Mouse (Mus musculus): ENCODE results near the gene Nkain4. TPM values are rescaled to one million over a fixed set of nuclear protein-coding genes. Genes with fewer than 3 reads are reported as not detected.

Gene Nkain4
- polyA plus RNA-seq, 2 experiments from 2014 or later = not detected

DNA sequence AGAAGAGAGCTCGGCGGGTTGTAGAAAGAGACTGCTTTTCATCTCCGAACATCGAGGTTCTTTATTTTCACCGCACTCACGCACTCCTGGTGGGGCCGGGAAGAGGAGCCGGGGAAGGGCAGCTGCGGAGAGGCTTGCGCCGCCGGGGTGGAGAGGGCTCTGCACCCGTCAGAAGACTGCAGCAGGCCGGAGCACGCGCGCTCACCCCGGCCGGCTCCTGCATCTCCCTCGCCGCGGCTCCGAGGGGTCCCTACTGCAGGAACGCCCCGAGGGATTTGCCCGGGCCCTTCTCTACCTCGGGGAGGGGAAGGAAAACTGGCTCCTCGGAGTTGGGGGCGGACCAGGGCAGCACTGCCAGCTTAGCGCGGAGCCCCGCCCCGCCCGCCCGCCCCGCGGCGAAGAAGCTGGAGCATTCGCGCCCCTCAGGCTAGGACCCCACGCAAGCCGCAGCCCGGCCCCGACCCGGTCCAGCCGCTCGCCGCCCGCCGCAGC lies 60.9 kb downstream of the Nkain4 start:
- no peak for ATAC-seq

DNA sequence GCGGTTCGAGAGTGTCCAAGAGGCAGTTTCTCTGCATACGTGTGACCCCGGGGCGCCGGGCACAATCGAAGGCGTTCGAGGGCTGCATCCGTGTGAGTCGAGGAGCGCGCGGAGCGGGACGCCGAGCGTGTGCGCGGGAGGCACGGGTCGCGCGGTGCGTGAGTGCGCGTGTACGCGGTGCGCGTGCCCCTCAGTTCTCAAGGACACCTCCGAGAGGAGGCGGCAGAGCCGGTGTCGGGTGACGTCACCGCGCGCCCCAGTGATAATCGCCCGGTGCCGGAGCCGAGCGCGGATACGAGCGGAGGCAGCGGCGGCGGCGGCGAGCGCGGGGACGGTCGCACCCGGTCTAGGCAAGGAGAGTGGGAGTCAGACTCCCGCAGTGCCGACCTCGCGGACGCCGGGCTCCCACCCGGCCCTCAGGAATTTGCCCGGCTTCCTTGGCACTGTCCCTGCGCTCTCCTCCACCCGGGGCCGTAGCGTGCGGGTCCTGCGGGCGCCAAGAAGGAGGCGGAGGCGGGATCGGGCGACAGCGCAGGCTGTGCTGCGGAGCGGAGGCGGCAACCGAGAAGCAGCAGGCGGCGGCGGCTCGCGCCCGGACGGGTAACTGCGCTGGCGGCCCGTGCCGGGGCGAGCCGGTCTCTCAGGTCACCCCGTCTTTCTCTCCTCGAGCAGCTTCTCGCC lies 61.5 kb downstream of the Nkain4 start:
- no peak for ATAC-seq

DNA sequence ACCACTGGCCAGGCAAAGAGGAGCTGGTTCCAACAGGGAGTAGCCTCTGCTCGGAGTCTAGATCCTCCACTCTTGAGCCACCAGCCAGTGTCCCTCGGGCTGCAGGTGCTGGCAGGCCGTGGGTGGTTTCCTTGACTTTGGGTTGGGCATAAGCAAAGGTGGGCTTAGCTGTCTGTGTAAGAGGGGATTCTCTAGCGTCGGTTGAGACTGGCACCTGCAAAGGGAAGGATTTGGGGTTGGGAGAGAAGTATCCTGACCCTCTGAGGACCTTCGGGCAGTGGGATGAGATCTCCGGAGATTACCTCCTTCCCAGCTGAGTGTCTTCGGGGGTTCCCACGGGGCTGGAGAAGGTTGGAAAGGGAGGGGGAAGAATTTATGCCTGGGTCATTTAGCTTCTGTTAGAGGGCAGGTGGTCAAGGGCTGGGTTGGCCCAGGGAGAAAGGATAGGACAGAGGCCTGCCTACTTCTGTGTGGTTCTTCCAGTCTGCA lies 62.6 kb downstream of the Nkain4 start:
- ATAC-seq = no peak

DNA sequence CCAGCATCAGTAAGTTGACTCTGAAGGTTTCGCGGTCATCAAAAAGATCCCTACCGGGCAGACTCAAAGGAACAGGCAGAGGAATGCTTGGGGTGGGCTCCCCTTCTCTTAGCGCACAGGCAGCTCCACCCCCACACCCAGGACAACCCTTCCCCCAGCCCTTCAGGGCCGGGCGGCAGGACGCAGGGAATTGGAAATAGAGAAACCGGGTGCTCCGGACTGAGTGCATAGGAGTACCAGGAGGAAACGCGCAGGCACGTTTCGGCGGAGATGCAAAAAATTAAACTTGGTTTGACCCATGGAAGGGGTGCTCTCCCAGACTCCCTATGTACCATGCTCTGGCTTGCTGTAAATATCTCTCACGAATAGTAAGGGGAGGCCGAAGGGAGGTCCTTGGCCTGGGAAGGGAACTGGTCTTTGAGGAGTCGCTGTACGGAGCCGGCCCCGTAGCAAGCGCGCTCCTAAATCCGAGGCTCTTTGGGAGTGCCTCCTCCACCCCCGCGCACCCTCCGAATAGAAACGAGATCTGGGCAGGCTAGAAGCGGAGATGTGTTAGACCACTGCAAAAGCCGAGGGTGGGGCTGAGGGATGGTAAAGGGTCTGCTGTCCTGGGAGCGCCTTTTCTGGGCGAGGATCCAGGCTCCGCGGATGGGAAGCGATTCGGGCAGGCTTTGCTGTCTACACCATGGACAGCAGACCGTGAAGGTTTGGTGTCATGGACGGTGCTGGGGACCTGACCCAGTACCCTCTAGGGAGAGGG lies 63.2 kb downstream of the Nkain4 start:
- no peak for ATAC-seq

DNA sequence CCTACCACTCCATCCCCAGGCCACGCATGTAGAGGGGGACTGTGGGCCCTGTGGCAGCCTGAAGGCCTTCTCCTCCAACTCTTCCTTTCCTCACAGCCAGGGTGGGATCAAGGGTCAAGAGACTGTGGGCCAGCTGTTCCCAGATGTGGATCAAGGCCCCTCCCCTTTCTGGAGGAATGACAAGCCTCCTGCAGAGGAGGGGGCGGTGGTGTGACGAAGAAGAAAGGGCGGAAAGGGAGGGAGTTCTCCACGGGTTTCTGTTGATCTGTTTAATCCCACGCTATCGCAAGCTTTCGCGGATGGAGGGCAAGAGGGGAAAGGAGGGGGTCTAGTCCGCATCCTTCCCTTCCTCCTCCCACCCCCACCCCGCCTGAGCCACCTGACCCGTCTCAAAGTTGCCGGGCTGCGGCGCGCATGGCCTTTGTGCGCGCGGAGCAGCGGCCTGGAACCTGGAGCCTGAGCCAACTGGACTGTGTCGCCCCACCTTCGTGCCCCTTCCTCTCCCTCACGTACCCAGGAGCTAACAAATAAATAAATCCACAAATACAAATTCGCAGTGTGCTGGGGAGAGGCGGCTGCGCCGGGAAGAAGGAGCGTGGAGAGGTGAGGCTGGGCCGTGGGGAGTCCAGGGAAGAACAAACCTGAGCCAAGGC lies 64.0 kb downstream of the Nkain4 start:
- no peak for ATAC-seq

DNA sequence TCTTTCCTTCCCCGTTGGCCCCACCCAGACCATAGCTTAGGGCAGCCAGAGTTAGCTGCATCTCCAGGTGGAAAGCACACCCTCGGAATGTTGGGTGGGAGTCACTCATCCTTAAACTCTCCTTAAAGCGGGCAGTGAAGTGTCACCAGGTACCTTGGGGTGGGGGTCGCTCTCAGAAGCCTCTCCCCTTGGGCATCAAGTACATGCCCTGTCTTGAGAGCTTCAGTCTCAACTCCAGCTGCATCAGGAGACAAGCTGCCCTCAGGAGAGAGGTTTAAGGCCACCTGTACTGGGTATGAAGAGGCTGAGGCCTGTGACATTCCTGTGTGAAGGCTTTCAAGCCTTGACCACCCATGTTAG lies 64.6 kb downstream of the Nkain4 start:
- no peak for ATAC-seq

DNA sequence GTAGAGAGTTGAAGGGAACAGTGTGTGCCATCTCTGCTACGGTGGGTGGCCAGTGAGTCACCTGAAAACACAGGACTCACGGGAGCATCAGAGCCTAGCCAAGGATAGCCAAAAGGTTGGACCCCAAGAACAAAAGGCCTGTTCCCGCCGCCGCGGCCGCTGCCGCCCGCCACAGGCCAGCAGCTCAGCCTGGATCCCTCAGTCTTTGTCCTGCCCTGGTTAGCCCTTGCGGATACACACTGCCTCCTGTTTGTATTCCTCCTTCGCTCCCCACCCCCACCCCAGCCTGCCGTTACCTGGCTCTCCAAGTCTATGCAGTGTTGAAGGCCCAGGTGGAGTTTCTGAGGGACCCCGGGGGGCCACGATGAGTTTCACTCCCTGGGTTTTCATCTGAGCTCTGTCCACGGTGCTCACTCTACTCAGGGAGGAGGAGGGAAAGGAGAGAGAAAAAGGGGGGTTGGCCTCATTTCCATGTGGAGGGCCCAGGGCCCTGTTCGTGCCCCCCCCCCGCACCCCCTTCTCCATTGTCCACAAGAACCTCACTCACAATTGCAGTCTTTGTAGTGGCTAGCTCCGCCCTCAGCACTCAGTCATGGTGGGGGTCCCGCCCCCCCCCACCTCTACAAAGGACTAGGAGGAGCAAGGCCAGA lies 65.1 kb downstream of the Nkain4 start:
- ATAC-seq = no peak

DNA sequence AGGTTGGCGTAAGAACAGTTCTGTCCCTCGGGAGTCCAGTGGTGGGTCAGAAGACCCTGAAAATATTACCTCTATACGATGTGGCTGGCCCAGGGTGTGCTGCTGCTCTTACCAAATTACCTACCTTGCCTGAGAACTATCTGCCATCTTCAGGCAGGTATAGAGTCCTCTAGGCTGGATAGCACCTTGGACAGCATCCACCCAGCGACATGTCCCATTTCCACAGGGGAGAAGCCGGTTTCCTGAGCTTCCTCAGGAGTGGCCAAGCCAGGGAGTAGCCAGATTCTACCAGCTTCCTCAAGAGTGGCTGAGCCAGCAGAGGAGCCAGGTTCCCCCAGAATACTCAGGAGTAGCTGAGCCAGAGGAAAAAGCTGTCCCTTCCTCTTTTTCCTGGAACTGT lies 69.2 kb downstream of the Nkain4 start:
- ATAC-seq = no peak

Other genes starting within 250 kb of the Nkain4 start
- 10 to 100 TPM; 35.0 to 46.9 TPM for gene Dido1, start 244.7 kb downstream of the Nkain4 start, polyA plus RNA-seq (2017; shearing (Covaris generic))
- 10 to 100 TPM; 22.3 to 24.5 TPM for gene Gid8, start 244.6 kb downstream of the Nkain4 start, polyA plus RNA-seq (2017; shearing (Covaris generic))
- 10 to 100 TPM; 68.7 to 77.6 TPM for gene Slc17a9, start 229.4 kb downstream of the Nkain4 start, polyA plus RNA-seq (2017; shearing (Covaris generic))
- gene Bhlhe23, start 177.8 kb downstream of the Nkain4 start, polyA plus RNA-seq (2017; shearing (Covaris generic)) = not detected
- 10 to 100 TPM in 1 of 2 experiments, 1 to 10 TPM in 1; 9.5 to 12.2 TPM for gene Ythdf1, start 33.8 kb downstream of the Nkain4 start, polyA plus RNA-seq (2017; shearing (Covaris generic))
- not detected for gene Birc7, start 25.7 kb downstream of the Nkain4 start, polyA plus RNA-seq (2017; shearing (Covaris generic))
- gene Arfgap1, start 12.5 kb upstream of the Nkain4 start, polyA plus RNA-seq (2017; shearing (Covaris generic)) = 10 to 100 TPM; 40.5 to 50.4 TPM
- under 1 TPM; 0.20 to 0.31 TPM for gene Col20a1, start 31.8 kb upstream of the Nkain4 start, polyA plus RNA-seq (2017; shearing (Covaris generic))
- not detected for gene Chrna4, start 88.8 kb upstream of the Nkain4 start, polyA plus RNA-seq (2017; shearing (Covaris generic))
- gene Kcnq2, start 180.6 kb upstream of the Nkain4 start, polyA plus RNA-seq (2017; shearing (Covaris generic)) = not detected
- not detected for gene Eef1a2, start 202.3 kb upstream of the Nkain4 start, polyA plus RNA-seq (2017; shearing (Covaris generic))
- gene Ppdpf, start 232.5 kb upstream of the Nkain4 start, polyA plus RNA-seq (2017; shearing (Covaris generic)) = 100 to 1,000 TPM; 179 to 181 TPM
- gene Ptk6, start 248.1 kb upstream of the Nkain4 start, polyA plus RNA-seq (2017; shearing (Covaris generic)) = not detected

Data from activated CD4-positive, CD25-positive, alpha-beta regulatory T cell, adult 4 months (primary cell).